Mouse (Mus musculus): ENCODE measurements around the gene Sarnp.

- TF ChIP-seq EP300 (IDR thresholded peaks at IDR 0.05; ENCODE audit: low read depth) (no peak), CTCF (IDR thresholded peaks at IDR 0.05; ENCODE audit: low read depth) (no peak)
These were observed 11.0 kb upstream of the Sarnp start for GRCm38 (mm10) chr10:128806086-128806485.
